Comparison of ENCODE assay signal across 24 mouse cellular contexts in genomic region chr6:123639394-123639793, GRCm38 (mm10). TPM values are rescaled to one million over a fixed set of nuclear protein-coding genes. Genes with fewer than 3 reads are reported as not detected.
A peak's percentile ranks its signal among the peaks of the same experiment; 100 is the strongest.
DNase-seq lines count a peak whose midpoint lies in the region; ATAC-seq and TF ChIP-seq lines count a peak whose summit lies in the region.
"Not testable (repeated sequence)": the region's sequence is repeated elsewhere in the genome, so short reads cannot be mapped to it uniquely, and the experiment has no call there.
"Had no signal": no experiment of that assay in that cellular context is flagged by ENCODE, and none has a peak within 500 bp of the region (broad histone marks: within the 10 kb centered on the region; RNA-seq: fewer than 3 reads in every experiment).

No protein-coding gene starts in this region.

- not testable (repeated sequence) for H3K4me2 ChIP-seq in liver, embryonic 11.5 days; liver, embryonic 12.5 days; liver, embryonic 13.5 days; liver, embryonic 14.5 days (ENCODE audit: low read depth); liver, embryonic 15.5 days; liver, embryonic 16.5 days (ENCODE audit: low read depth, low read length)

- H3K4me3 ChIP-seq in G1E (ENCODE audit: low read depth, low read length); liver, embryonic 11.5 days (ENCODE audit: low read depth, low read length); liver, embryonic 12.5 days; liver, embryonic 13.5 days (replicated peaks); liver, embryonic 14.5 days (ENCODE audit: insufficient read depth in 1 of 2, low read depth in 2 of 2, low read length in 2 of 2); liver, embryonic 15.5 days (replicated peaks); liver, embryonic 16.5 days (ENCODE audit: low read depth, low read length): not testable (repeated sequence)

- H3K27ac ChIP-seq in liver, embryonic 11.5 days (ENCODE audit: low read depth, low read length); liver, embryonic 12.5 days; liver, embryonic 13.5 days; liver, embryonic 14.5 days; liver, embryonic 15.5 days (replicated peaks); liver, embryonic 16.5 days (ENCODE audit: low read length): not testable (repeated sequence)

- not testable (repeated sequence) for H3K9me3 ChIP-seq in G1E (replicated peaks); liver, embryonic 11.5 days (ENCODE audit: control insufficient read depth, low read length); liver, embryonic 12.5 days (replicated peaks); liver, embryonic 13.5 days (replicated peaks); liver, embryonic 14.5 days (ENCODE audit: control insufficient read depth, low read length); liver, embryonic 15.5 days (replicated peaks); liver, embryonic 16.5 days (replicated peaks; ENCODE audit: control insufficient read depth, low read length)

- H3K4me1 ChIP-seq in G1E (ENCODE audit: insufficient read depth, low read depth, low read length): peaks cover 11% of the 10 kb centered on the region
- H3K4me1 ChIP-seq in liver, embryonic 11.5 days (replicated peaks; ENCODE audit: control insufficient read depth, insufficient read depth, low read length); liver, embryonic 12.5 days; liver, embryonic 13.5 days (replicated peaks); liver, embryonic 14.5 days (replicated peaks; ENCODE audit: control insufficient read depth in 2 of 2, insufficient read depth in 2 of 2, low read length in 1 of 2); liver, embryonic 15.5 days (replicated peaks); liver, embryonic 16.5 days (ENCODE audit: control insufficient read depth, low read depth, low read length): not testable (repeated sequence)

- 67% methylated on average over 4 of the region's 4 CpGs for WGBS in liver, embryonic 11.5 days
- 43% methylated on average over 4 of the region's 4 CpGs for WGBS in liver, embryonic 12.5 days (ENCODE audit: insufficient replicate concordance)
- 46% methylated on average over 4 of the region's 4 CpGs for WGBS in liver, embryonic 13.5 days (ENCODE audit: insufficient replicate concordance)
- WGBS in liver, embryonic 14.5 days (ENCODE audit: insufficient replicate concordance): 32% methylated on average over 4 of the region's 4 CpGs
- WGBS in liver, embryonic 15.5 days (ENCODE audit: insufficient replicate concordance): 42% methylated on average over 4 of the region's 4 CpGs
- 34% methylated on average over 4 of the region's 4 CpGs for WGBS in liver, embryonic 16.5 days (ENCODE audit: insufficient replicate concordance)

- TF ChIP-seq EP300 in liver, embryonic 14.5 days (IDR thresholded peaks at IDR 0.05; ENCODE audit: low read depth): not testable (repeated sequence)

- H3K36me3 ChIP-seq in G1E (replicated peaks); liver, embryonic 11.5 days (ENCODE audit: control insufficient read depth, insufficient read depth, low read length); liver, embryonic 12.5 days; liver, embryonic 13.5 days; liver, embryonic 14.5 days (replicated peaks; ENCODE audit: control insufficient read depth, insufficient read depth, low read depth); liver, embryonic 15.5 days (replicated peaks); liver, embryonic 16.5 days (ENCODE audit: control insufficient read depth, insufficient read depth): not testable (repeated sequence)

- DNase-seq in G1E (ENCODE audit: low spot score); liver, embryonic 11.5 days (ENCODE audit: low spot score); liver, embryonic 13.5 days; liver, embryonic 14.5 days (ENCODE audit: low read depth in 3 of 3, low spot score in 3 of 3): not testable (repeated sequence)
- DNase-seq in heart, adult 11 months: peak; percentile 76

- not testable (repeated sequence) for TF ChIP-seq CTCF in G1E (IDR thresholded peaks at IDR 0.05; ENCODE audit: low read depth, low read length); liver, embryonic 14.5 days (IDR thresholded peaks at IDR 0.05; ENCODE audit: low read depth)

- not testable (repeated sequence) for H3K9ac ChIP-seq in liver, embryonic 11.5 days (ENCODE audit: low read depth, low read length); liver, embryonic 12.5 days; liver, embryonic 13.5 days; liver, embryonic 14.5 days (replicated peaks); liver, embryonic 15.5 days; liver, embryonic 16.5 days (ENCODE audit: low read depth, low read length)

- peak; percentile 88 for ATAC-seq in G1E (ENCODE audit: extremely low read depth, insufficient number of reproducible peaks, low FRiP score, poor library complexity, severe bottlenecking)
- ATAC-seq in liver, embryonic 11.5 days (replicated peaks; ENCODE audit: low FRiP score): peak; percentile 85
- ATAC-seq in liver, embryonic 12.5 days: peak; percentile 83
- peak; percentile 88 for ATAC-seq in liver, embryonic 13.5 days (ENCODE audit: low read depth)
- ATAC-seq in liver, embryonic 14.5 days (ENCODE audit: insufficient read depth): peak; percentile 71
- peak; percentile 70; the same call in 1 of the 2 replicates for ATAC-seq in liver, embryonic 15.5 days (ENCODE audit: insufficient read depth)
- peak; percentile 68 for ATAC-seq in liver, embryonic 16.5 days (ENCODE audit: low read depth)

- not testable (repeated sequence) for H3K27me3 ChIP-seq in G1E (ENCODE audit: insufficient read depth, low read length); liver, embryonic 11.5 days (replicated peaks; ENCODE audit: control insufficient read depth, insufficient read depth, low read length); liver, embryonic 12.5 days (replicated peaks); liver, embryonic 13.5 days; liver, embryonic 14.5 days (ENCODE audit: control insufficient read depth, insufficient read depth, low read length); liver, embryonic 15.5 days; liver, embryonic 16.5 days (ENCODE audit: control insufficient read depth, insufficient read depth, low read depth, low read length)

RNA-seq across cellular contexts. Expression of gene Vmn2r22, which starts 11.1 kb away (rescaled TPM):
- total RNA-seq in G1E (2014; fragmentation: Nextera tagmentation): not detected in 2 replicates
- total RNA-seq in G1E (2017): 0.05 TPM in 1 of 2 replicates, not detected in the other
- not detected in 2 replicates for polyA plus RNA-seq in G1E (2012)
- polyA plus RNA-seq in liver, embryonic 11.5 days (2014; fragmentation: Nextera tagmentation; extraction: Ambion mirVana): not detected in 2 replicates
- polyA plus RNA-seq in liver, embryonic 12.5 days (2016; fragmentation: Nextera tagmentation; extraction: Ambion mirVana): not detected in 2 replicates
- polyA plus RNA-seq in liver, embryonic 13.5 days (2015; fragmentation: Nextera tagmentation; extraction: Ambion mirVana): not detected in 2 replicates
- not detected in 2 replicates for polyA plus RNA-seq in liver, embryonic 14.5 days (2012; rRNA removed)
- polyA plus RNA-seq in liver, embryonic 14.5 days (2014; fragmentation: Nextera tagmentation; extraction: Ambion mirVana): not detected in 2 replicates
- not detected in 2 replicates for polyA plus RNA-seq in liver, embryonic 15.5 days (2015; fragmentation: Nextera tagmentation; extraction: Ambion mirVana)
- polyA plus RNA-seq in liver, embryonic 16.5 days (2015; fragmentation: Nextera tagmentation; extraction: Ambion mirVana): not detected in 2 replicates
- total RNA-seq: adrenal gland, adult 18-20 months; adrenal gland, adult 2 months; adrenal gland, adult 8-10 months; adrenal gland, postnatal 10 days; adrenal gland, postnatal 14 days; adrenal gland, postnatal 25 days; adrenal gland, postnatal 36 days; adrenal gland, postnatal 4 days; CH12.LX; ES-E14; MEL had no signal
- polyA plus RNA-seq: activated CD4-positive, CD25-positive, alpha-beta regulatory T cell, adult 4 months; adrenal gland, adult 2 months; brain, embryonic 14.5 days; C2C12; CD4-positive, CD25-positive, alpha-beta regulatory T cell, adult 4 months; Patski had no signal
